Mouse (Mus musculus) A20 (cell line): ENCODE measurements at regions not wholly inside any gene's neighbourhood (a gene's known extent, or its start where the extent isn't known, plus 50 kb on each side); places are given as distances from the start of the nearest gene placed in this dataset.

Experiments used
- DNase-seq: peaks from one replicate; pipeline ENCODE4 v3.0.0-alpha.2; 2011; ENCODE audit warnings: low read depth, low spot score

GRCm38 (mm10) chr3:103464181-103464580 lies 110.8 kb upstream of the Syt6 start:
- no peak for DNase-seq

GRCm38 (mm10) chr3:103464729-103465128 lies 110.3 kb upstream of the Syt6 start:
- no peak for DNase-seq

GRCm38 (mm10) chr3:103465132-103465690 lies 109.8 kb upstream of the Syt6 start:
- DNase-seq: no peak

- no peak for DNase-seq
These were observed 109.1 kb upstream of the Syt6 start for GRCm38 (mm10) chr3:103465948-103466347.

GRCm38 (mm10) chr3:103470586-103471400 lies 104.2 kb upstream of the Syt6 start:
- DNase-seq: no peak

- no peak for DNase-seq
These were observed 102.4 kb upstream of the Syt6 start for GRCm38 (mm10) chr3:103472598-103472997.

- no peak for DNase-seq
These were observed 101.7 kb upstream of the Syt6 start for GRCm38 (mm10) chr3:103473336-103473735.

- no peak for DNase-seq
These were observed 95.0 kb upstream of the Syt6 start for GRCm38 (mm10) chr3:103479845-103480543.

- no peak for DNase-seq
These were observed 94.4 kb upstream of the Syt6 start for GRCm38 (mm10) chr3:103480676-103481075.

GRCm38 (mm10) chr3:103483316-103483715 lies 91.7 kb upstream of the Syt6 start:
- DNase-seq: no peak

- DNase-seq: no peak
These were observed 91.3 kb upstream of the Syt6 start for GRCm38 (mm10) chr3:103483762-103484161.

GRCm38 (mm10) chr3:103489786-103490185 lies 85.2 kb upstream of the Syt6 start:
- DNase-seq: no peak

- DNase-seq: no peak
These were observed 84.1 kb upstream of the Syt6 start for GRCm38 (mm10) chr3:103490966-103491365.

GRCm38 (mm10) chr3:103492211-103492610 lies 82.8 kb upstream of the Syt6 start:
- DNase-seq: peak; percentile 6

- no peak for DNase-seq
These were observed 81.4 kb upstream of the Syt6 start for GRCm38 (mm10) chr3:103493623-103494022.

- no peak for DNase-seq
These were observed 81.0 kb upstream of the Syt6 start for GRCm38 (mm10) chr3:103494043-103494442.

GRCm38 (mm10) chr3:103496083-103496482 lies 78.9 kb upstream of the Syt6 start:
- DNase-seq: no peak

GRCm38 (mm10) chr3:103496683-103497082 lies 78.3 kb upstream of the Syt6 start:
- no peak for DNase-seq

GRCm38 (mm10) chr3:103497696-103498095 lies 77.3 kb upstream of the Syt6 start:
- no peak for DNase-seq

GRCm38 (mm10) chr3:103498458-103498857 lies 76.6 kb upstream of the Syt6 start:
- DNase-seq: no peak

GRCm38 (mm10) chr3:103499801-103500200 lies 75.2 kb upstream of the Syt6 start:
- no peak for DNase-seq

- DNase-seq: peak; percentile 10
These were observed 74.7 kb upstream of the Syt6 start for GRCm38 (mm10) chr3:103500366-103500765.

- no peak for DNase-seq
These were observed 70.9 kb upstream of the Syt6 start for GRCm38 (mm10) chr3:103504160-103504559.
